ENCODE assay signal across 9 mouse cellular contexts in the genomic region with DNA sequence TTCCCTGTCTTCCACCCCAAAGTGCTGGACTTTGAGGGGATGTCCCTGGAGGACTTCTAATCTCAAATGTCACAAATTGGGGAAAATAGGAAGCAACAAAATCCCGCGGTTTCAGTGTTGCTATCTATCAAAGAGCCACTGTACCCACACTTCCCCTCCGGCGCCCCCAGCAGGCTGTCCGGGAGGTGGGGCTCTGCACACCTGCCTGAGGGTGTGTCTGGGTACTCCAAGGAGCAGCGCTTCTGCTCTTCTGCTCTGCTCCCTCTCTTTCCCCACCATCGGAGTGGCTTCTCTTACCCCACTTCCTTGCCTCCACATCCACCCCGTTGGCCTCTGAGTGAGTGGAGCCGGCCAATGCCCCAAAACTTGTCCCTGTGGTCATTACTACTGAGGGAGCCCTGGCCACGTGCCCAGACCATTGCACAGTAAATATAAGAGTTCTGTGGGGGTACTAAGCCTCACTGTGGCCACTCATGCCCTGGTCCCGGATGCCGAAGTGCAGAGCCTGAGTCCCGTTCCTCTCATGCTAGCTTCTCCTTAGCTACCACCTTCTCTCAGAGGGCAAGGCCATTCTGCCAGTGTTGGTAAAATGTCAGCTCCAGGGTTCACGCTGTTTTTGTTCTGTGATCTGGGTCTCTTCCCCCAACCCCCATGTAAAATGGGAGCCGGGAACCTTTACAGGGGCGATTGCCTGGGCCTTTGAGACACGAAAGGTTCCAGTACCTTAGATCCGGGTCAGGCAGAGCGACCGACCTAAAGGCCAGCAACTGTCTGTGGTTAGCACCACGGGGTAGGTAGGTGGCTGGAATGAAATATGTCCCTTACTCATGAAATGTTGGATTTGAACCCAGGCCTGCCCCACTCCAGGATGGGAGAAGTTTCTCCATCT. TPM values are rescaled to one million over a fixed set of nuclear protein-coding genes. Genes with fewer than 3 reads are reported as not detected.
A peak's percentile ranks its signal among the peaks of the same experiment; 100 is the strongest.
DNase-seq lines count a peak whose midpoint lies in the region; ATAC-seq lines count a peak whose summit lies in the region.
"Had no signal": no experiment of that assay in that cellular context is flagged by ENCODE, and none has a peak within 500 bp of the region (broad histone marks: within the 10 kb centered on the region; RNA-seq: fewer than 3 reads in every experiment).

No protein-coding gene starts in this region.

- H3K27ac ChIP-seq in forebrain, embryonic 13.5 days, result no peak overlapping the region
- H3K27ac ChIP-seq in intestine, embryonic 16.5 days (ENCODE audit: low read length), result peak overlapping the region; percentile 89
- H3K27ac ChIP-seq: macrophage had no signal

- H3K9me3 ChIP-seq in forebrain, embryonic 13.5 days (replicated peaks), result no peaks in the 10 kb centered on the region
- H3K9me3 ChIP-seq in intestine, embryonic 16.5 days (ENCODE audit: control insufficient read depth, low read length), result no peaks in the 10 kb centered on the region

- no peak overlapping the region for H3K9ac ChIP-seq in forebrain, embryonic 13.5 days
- H3K9ac ChIP-seq in intestine, embryonic 16.5 days (ENCODE audit: low read depth, low read length), result peak overlapping the region; percentile 94

- H3K36me3 ChIP-seq in forebrain, embryonic 13.5 days (ENCODE audit: poor library complexity, severe bottlenecking), result no peaks in the 10 kb centered on the region
- H3K36me3 ChIP-seq in intestine, embryonic 16.5 days (ENCODE audit: control insufficient read depth, insufficient read depth, low read length), result 0 out of 2 replicates have a peak, but pooled peaks cover 3% of the 10 kb centered on the region

- peak; percentile 33 for DNase-seq in kidney, adult 18-20 months
- no peak for DNase-seq in kidney, adult 9 months
- DNase-seq in lung, postnatal 10 days, result peak; percentile 63
- peak; percentile 67 for DNase-seq in thymus, postnatal 0 days (ENCODE audit: low spot score)
- no peak for DNase-seq in MN1 (ENCODE audit: low spot score)
- DNase-seq in gastrocnemius, postnatal 25 days, result no peak

- ATAC-seq in forebrain, embryonic 13.5 days, result no peak
- ATAC-seq in intestine, embryonic 16.5 days, result peak; percentile 36; the same call in 1 of the 2 replicates

- peaks cover 64% of the 10 kb centered on the region for H3K27me3 ChIP-seq in forebrain, embryonic 13.5 days
- H3K27me3 ChIP-seq in intestine, embryonic 16.5 days (replicated peaks; ENCODE audit: control insufficient read depth, insufficient read depth, low read length), result no peaks in the 10 kb centered on the region

- H3K4me3 ChIP-seq in forebrain, embryonic 13.5 days, result peak overlapping the region; percentile 44; the same call in 1 of the 2 replicates
- H3K4me3 ChIP-seq in intestine, embryonic 16.5 days (ENCODE audit: low read length), result peak overlapping the region; percentile 64

- H3K4me2 ChIP-seq in forebrain, embryonic 13.5 days, result peak overlapping the region; percentile 84
- peak overlapping the region; percentile 80 for H3K4me2 ChIP-seq in intestine, embryonic 16.5 days (ENCODE audit: low read depth, low read length)

- 45% methylated on average over 21 of the region's 21 CpGs for WGBS in forebrain, embryonic 13.5 days
- 27% methylated on average over 21 of the region's 21 CpGs for WGBS in intestine, embryonic 16.5 days

- H3K4me1 ChIP-seq in forebrain, embryonic 13.5 days, result peaks cover 43% of the 10 kb centered on the region
- H3K4me1 ChIP-seq in intestine, embryonic 16.5 days (ENCODE audit: control insufficient read depth, insufficient read depth, low read length), result peaks cover 56% of the 10 kb centered on the region

RNA-seq across cellular contexts. Expression of a gene that starts 1.4 kb away (rescaled TPM):
- 5.0 and 5.5 TPM in 2 replicates for polyA plus RNA-seq in forebrain, embryonic 13.5 days (2015; fragmentation: Nextera tagmentation; extraction: Ambion mirVana)
- 34.5 and 36.1 TPM in 2 replicates for polyA plus RNA-seq in intestine, embryonic 16.5 days (2015; fragmentation: Nextera tagmentation; extraction: Ambion mirVana)
- 3.9 and 4.0 TPM in 2 replicates for polyA plus RNA-seq in thymus, postnatal 0 days (2015; fragmentation: Nextera tagmentation; extraction: Ambion mirVana)
- 10 to 100 TPM in 1 of 2 experiments, 1 to 10 TPM in 1; 9.3 to 10.5 TPM for total RNA-seq in gastrocnemius, postnatal 25 days (2021)
- polyA plus RNA-seq: macrophage had no signal

RNA-seq across cellular contexts. Expression of a gene that starts 11.5 kb away (rescaled TPM):
- polyA plus RNA-seq in forebrain, embryonic 13.5 days (2015; fragmentation: Nextera tagmentation; extraction: Ambion mirVana), result not detected in 2 replicates
- 1,298 and 1,309 TPM in 2 replicates for polyA plus RNA-seq in intestine, embryonic 16.5 days (2015; fragmentation: Nextera tagmentation; extraction: Ambion mirVana)
- 3.3 and 5.1 TPM in 2 replicates for polyA plus RNA-seq in thymus, postnatal 0 days (2015; fragmentation: Nextera tagmentation; extraction: Ambion mirVana)
- not detected for total RNA-seq in gastrocnemius, postnatal 25 days (2021)
- polyA plus RNA-seq: macrophage had no signal

RNA-seq across cellular contexts. Expression of a gene that starts 33.2 kb away (rescaled TPM):
- 50.3 and 53.7 TPM in 2 replicates for polyA plus RNA-seq in forebrain, embryonic 13.5 days (2015; fragmentation: Nextera tagmentation; extraction: Ambion mirVana)
- 56.3 and 57.4 TPM in 2 replicates for polyA plus RNA-seq in intestine, embryonic 16.5 days (2015; fragmentation: Nextera tagmentation; extraction: Ambion mirVana)
- polyA plus RNA-seq in thymus, postnatal 0 days (2015; fragmentation: Nextera tagmentation; extraction: Ambion mirVana), result 42.4 and 42.5 TPM in 2 replicates
- total RNA-seq in gastrocnemius, postnatal 25 days (2021), result 10 to 100 TPM; 33.5 to 34.2 TPM

RNA-seq across cellular contexts. Expression of a gene that starts 41.0 kb away (rescaled TPM):
- polyA plus RNA-seq in forebrain, embryonic 13.5 days (2015; fragmentation: Nextera tagmentation; extraction: Ambion mirVana), result 0.92 and 0.93 TPM in 2 replicates
- 5.2 and 6.1 TPM in 2 replicates for polyA plus RNA-seq in intestine, embryonic 16.5 days (2015; fragmentation: Nextera tagmentation; extraction: Ambion mirVana)
- polyA plus RNA-seq in thymus, postnatal 0 days (2015; fragmentation: Nextera tagmentation; extraction: Ambion mirVana), result 2.6 and 2.8 TPM in 2 replicates
- total RNA-seq in gastrocnemius, postnatal 25 days (2021), result 1 to 10 TPM; 6.4 to 7.8 TPM
- polyA plus RNA-seq: macrophage had no signal

RNA-seq across cellular contexts. Expression of a gene that starts 55.6 kb away (rescaled TPM):
- 0.15 and 0.16 TPM in 2 replicates for polyA plus RNA-seq in forebrain, embryonic 13.5 days (2015; fragmentation: Nextera tagmentation; extraction: Ambion mirVana)
- 0.21 and 0.55 TPM in 2 replicates for polyA plus RNA-seq in intestine, embryonic 16.5 days (2015; fragmentation: Nextera tagmentation; extraction: Ambion mirVana)
- 0.10 and 0.32 TPM in 2 replicates for polyA plus RNA-seq in thymus, postnatal 0 days (2015; fragmentation: Nextera tagmentation; extraction: Ambion mirVana)
- total RNA-seq in gastrocnemius, postnatal 25 days (2021), result under 1 TPM in 1 of 2 experiments, not detected in 1; 0.11 TPM
- polyA plus RNA-seq: macrophage had no signal

Comparison
In these comparisons a context has a peak if more than half of its experiments do, and no peak if none do; other contexts are left out.
1. DNase-seq: peak in kidney, adult 18-20 months (single experiment), lung, postnatal 10 days (single experiment) and thymus, postnatal 0 days (single experiment); none in kidney, adult 9 months (single experiment), MN1 (single experiment) and gastrocnemius, postnatal 25 days (single experiment).
2. RNA of a gene that starts 11.5 kb away (polyA plus RNA-seq): 1,298 to 1,309 TPM in intestine, embryonic 16.5 days; 3.3 to 5.1 TPM in thymus, postnatal 0 days and not detected in forebrain, embryonic 13.5 days; every median in the first group is over 100 times any median in the second.